In genomic region chr14:121620567-121620966, GRCm38 (mm10) we compare ENCODE assay signal across 25 mouse cellular contexts.
A peak's percentile ranks its signal among the peaks of the same experiment; 100 is the strongest.
DNase-seq lines count a peak whose midpoint lies in the region; ATAC-seq and TF ChIP-seq lines count a peak whose summit lies in the region.
"Had no signal": no experiment of that assay in that cellular context is flagged by ENCODE, and none has a peak within 500 bp of the region (broad histone marks: within the 10 kb centered on the region; RNA-seq: fewer than 3 reads in every experiment).

No protein-coding gene starts in this region.

- H3K27me3 ChIP-seq in embryonic facial prominence, embryonic 14.5 days (replicated peaks; ENCODE audit: control insufficient read depth, insufficient read depth, low read length), result no peaks in the 10 kb centered on the region
- H3K27me3 ChIP-seq in embryonic facial prominence, embryonic 10.5 days (replicated peaks; ENCODE audit: low read depth, poor library complexity, severe bottlenecking), result no peaks in the 10 kb centered on the region
- H3K27me3 ChIP-seq: CH12.LX; embryonic facial prominence, embryonic 12.5 days; embryonic facial prominence, embryonic 15.5 days; forebrain, embryonic 12.5 days; Patski had no signal

- no peaks in the 10 kb centered on the region for H3K4me1 ChIP-seq in embryonic facial prominence, embryonic 14.5 days (ENCODE audit: control insufficient read depth, insufficient read depth, low read length)
- no peaks in the 10 kb centered on the region for H3K4me1 ChIP-seq in embryonic facial prominence, embryonic 10.5 days
- H3K4me1 ChIP-seq: embryonic facial prominence, embryonic 12.5 days; embryonic facial prominence, embryonic 15.5 days; forebrain, embryonic 10.5 days; forebrain, embryonic 12.5 days had no signal

- 74% methylated on average over 3 of the region's 3 CpGs for WGBS in embryonic facial prominence, embryonic 14.5 days
- WGBS in embryonic facial prominence, embryonic 10.5 days, result 81% methylated on average over 3 of the region's 3 CpGs

- no peak overlapping the region for H3K4me3 ChIP-seq in embryonic facial prominence, embryonic 14.5 days (ENCODE audit: low read depth, low read length)
- H3K4me3 ChIP-seq in embryonic facial prominence, embryonic 10.5 days, result no peak overlapping the region
- no peak overlapping the region for H3K4me3 ChIP-seq in gastrocnemius, adult 2 months
- H3K4me3 ChIP-seq: embryonic facial prominence, embryonic 12.5 days; embryonic facial prominence, embryonic 15.5 days; erythroblast, embryonic 14.5 days; forebrain, embryonic 10.5 days; forebrain, embryonic 12.5 days had no signal

- H3K9me3 ChIP-seq in embryonic facial prominence, embryonic 14.5 days (ENCODE audit: control insufficient read depth, low read length), result no peaks in the 10 kb centered on the region
- peaks cover 3% of the 10 kb centered on the region; the same call in 1 of the 2 replicates for H3K9me3 ChIP-seq in embryonic facial prominence, embryonic 10.5 days
- H3K9me3 ChIP-seq: embryonic facial prominence, embryonic 12.5 days; embryonic facial prominence, embryonic 15.5 days; forebrain, embryonic 12.5 days had no signal

- no peak overlapping the region for H3K27ac ChIP-seq in embryonic facial prominence, embryonic 14.5 days (replicated peaks; ENCODE audit: low read depth, low read length)
- H3K27ac ChIP-seq in embryonic facial prominence, embryonic 10.5 days (replicated peaks), result no peak overlapping the region
- H3K27ac ChIP-seq in gastrocnemius, adult 2 months, result no peak overlapping the region
- H3K27ac ChIP-seq: embryonic facial prominence, embryonic 12.5 days; embryonic facial prominence, embryonic 15.5 days; forebrain, embryonic 10.5 days; forebrain, embryonic 12.5 days had no signal

- ATAC-seq in embryonic facial prominence, embryonic 14.5 days (ENCODE audit: low read depth), result peak; percentile 53; the same call in 1 of the 2 replicates
- ATAC-seq: activated CD4-positive, CD25-positive, alpha-beta regulatory T cell, adult 4 months; CD4-positive, CD25-positive, alpha-beta regulatory T cell, adult 4 months; forebrain, embryonic 14.5 days; forebrain, embryonic 16.5 days; Patski had no signal

- no peak for TF ChIP-seq CTCF in gastrocnemius, adult 2 months (IDR thresholded peaks at IDR 0.05)

- H3K36me3 ChIP-seq in embryonic facial prominence, embryonic 14.5 days (ENCODE audit: control insufficient read depth, insufficient read depth, low read length), result no peaks in the 10 kb centered on the region; the same call in 1 of the 2 replicates
- H3K36me3 ChIP-seq in embryonic facial prominence, embryonic 10.5 days (replicated peaks), result 0 out of 2 replicates have a peak, but pooled peaks cover 6% of the 10 kb centered on the region
- H3K36me3 ChIP-seq: embryonic facial prominence, embryonic 12.5 days; forebrain, embryonic 12.5 days had no signal

- H3K9ac ChIP-seq in embryonic facial prominence, embryonic 14.5 days (ENCODE audit: low read depth, low read length), result no peak overlapping the region
- H3K9ac ChIP-seq: embryonic facial prominence, embryonic 12.5 days; embryonic facial prominence, embryonic 15.5 days; forebrain, embryonic 12.5 days had no signal

- no peak overlapping the region for H3K4me2 ChIP-seq in embryonic facial prominence, embryonic 14.5 days (ENCODE audit: low read depth, low read length)
- H3K4me2 ChIP-seq: embryonic facial prominence, embryonic 12.5 days; embryonic facial prominence, embryonic 15.5 days; forebrain, embryonic 12.5 days had no signal

- intact Hi-C loops in gastrocnemius, adult 2 months (cut with DNase I), result no loop called here
- intact Hi-C loops in gastrocnemius, postnatal 14 days (cut with DNase I; ENCODE audit: low total_unique reads), result no loop called here

- no peak for DNase-seq in embryonic facial prominence, embryonic 14.5 days (ENCODE audit: low spot score)
- no peak for DNase-seq in embryonic facial prominence, embryonic 10.5 days (ENCODE audit: low spot score)
- DNase-seq in gastrocnemius, adult 2 months, result peak; percentile 57
- no peak for DNase-seq in gastrocnemius, postnatal 14 days
- DNase-seq in skeletal muscle tissue, adult 2 months (ENCODE audit: low read depth, low spot score), result peak; percentile 21
- DNase-seq: adrenal gland, adult 8-10 months; adrenal gland, postnatal 14 days; adrenal gland, postnatal 36 days; B cell, adult 2 months; cerebellum, adult 11-12 months; cerebellum, adult 2 months; cerebellum, adult 9-10 months; cerebellum, postnatal 36 days; embryo, embryonic 11 days had no signal

Comparison
In these comparisons a context has a peak if more than half of its experiments do, and no peak if none do; other contexts are left out.
1. DNase-seq: peak in gastrocnemius, adult 2 months (single experiment) and skeletal muscle tissue, adult 2 months (single experiment); none in embryonic facial prominence, embryonic 14.5 days (single experiment), embryonic facial prominence, embryonic 10.5 days (single experiment) and gastrocnemius, postnatal 14 days (single experiment).